Mouse (Mus musculus) hematopoietic stem cell, adult 5-6 weeks (primary cell): ENCODE results near the gene Ppcs. TPM values are rescaled to one million over a fixed set of nuclear protein-coding genes. Genes with fewer than 3 reads are reported as not detected.

ENCODE experiments used
- total RNA-seq: library from RNA; stranded (forward); fragments of 172-1452, 232-1000 nt; gene quantifications from 2 replicates; pipeline ENCODE4 v1.2.3, GENCODE M21; 2017

Gene Ppcs
- total RNA-seq, 1 experiment from 2014 or later = 11.7 TPM

Other genes starting within 250 kb of the Ppcs start
- gene Zfp691, start 248.2 kb downstream of the Ppcs start, total RNA-seq = 3.4 and 7.7 TPM in 2 replicates
- gene Ermap, start 232.4 kb downstream of the Ppcs start, total RNA-seq = 4.3 and 38.1 TPM in 2 replicates
- gene Svbp, start 227.1 kb downstream of the Ppcs start, total RNA-seq = 219 and 373 TPM in 2 replicates
- 0.69 and 0.94 TPM in 2 replicates for gene Tmem269, start 204.2 kb downstream of the Ppcs start, total RNA-seq
- 6.4 and 11.9 TPM in 2 replicates for gene AU022252, start 189.7 kb downstream of the Ppcs start, total RNA-seq
- 5.1 and 6.4 TPM in 2 replicates for gene P3h1, start 189.5 kb downstream of the Ppcs start, total RNA-seq
- not detected in 2 replicates for gene Cldn19, start 167.0 kb downstream of the Ppcs start, total RNA-seq
- gene Ybx1, start 127.8 kb downstream of the Ppcs start, total RNA-seq = 798 and 983 TPM in 2 replicates
- gene Ppih, start 101.9 kb downstream of the Ppcs start, total RNA-seq = 75.5 and 80.9 TPM in 2 replicates
- 6.6 and 8.5 TPM in 2 replicates for gene Ccdc30, start 6.9 kb downstream of the Ppcs start, total RNA-seq
- 0.35 and 1.4 TPM in 2 replicates for gene Zmynd12, start 394 bp upstream of the Ppcs start, total RNA-seq
- gene Rimkla, start 70.2 kb upstream of the Ppcs start, total RNA-seq = not detected in 2 replicates
- 31.3 and 45.0 TPM in 2 replicates for gene Foxj3, start 114.6 kb upstream of the Ppcs start, total RNA-seq
- 2.9 and 9.8 TPM in 2 replicates for gene Frg2f1, start 117.1 kb upstream of the Ppcs start, total RNA-seq
- not detected in 2 replicates for gene Guca2a, start 215.3 kb upstream of the Ppcs start, total RNA-seq
- not detected in 2 replicates for gene Guca2b, start 236.5 kb upstream of the Ppcs start, total RNA-seq